Mouse (Mus musculus) lung, postnatal 4 days (tissue): ENCODE measurements around the gene Duox1.

Source experiments
- DNase-seq, 2 experiments: peaks; one replicate each; pipeline ENCODE4 v3.0.0; 2021

Duox1 gene

DNA sequence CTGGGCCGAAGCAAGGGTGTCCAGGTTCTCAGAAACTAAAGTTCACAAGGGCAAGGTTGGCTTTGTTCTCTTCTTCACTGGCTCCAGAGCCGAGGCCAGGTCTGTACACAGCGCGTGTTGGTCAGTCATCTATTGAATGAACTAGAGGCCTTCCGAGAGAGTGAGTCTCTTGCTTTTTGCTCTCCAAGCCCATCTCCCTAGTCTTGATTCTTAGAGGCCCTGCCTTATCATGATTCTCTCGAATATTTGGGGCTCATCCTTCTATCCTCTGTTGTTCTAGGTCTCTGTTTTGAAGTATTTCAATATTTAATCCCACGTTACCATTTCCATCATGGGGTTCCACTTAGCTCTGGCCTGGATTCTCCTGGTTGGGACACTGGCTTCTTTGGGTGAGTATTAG is at the start of gene Duox1:
Gene Duox1, plus strand, starts transcription at position 301 of the 400 bp plus-strand sequence.
- no peak for DNase-seq

DNA sequence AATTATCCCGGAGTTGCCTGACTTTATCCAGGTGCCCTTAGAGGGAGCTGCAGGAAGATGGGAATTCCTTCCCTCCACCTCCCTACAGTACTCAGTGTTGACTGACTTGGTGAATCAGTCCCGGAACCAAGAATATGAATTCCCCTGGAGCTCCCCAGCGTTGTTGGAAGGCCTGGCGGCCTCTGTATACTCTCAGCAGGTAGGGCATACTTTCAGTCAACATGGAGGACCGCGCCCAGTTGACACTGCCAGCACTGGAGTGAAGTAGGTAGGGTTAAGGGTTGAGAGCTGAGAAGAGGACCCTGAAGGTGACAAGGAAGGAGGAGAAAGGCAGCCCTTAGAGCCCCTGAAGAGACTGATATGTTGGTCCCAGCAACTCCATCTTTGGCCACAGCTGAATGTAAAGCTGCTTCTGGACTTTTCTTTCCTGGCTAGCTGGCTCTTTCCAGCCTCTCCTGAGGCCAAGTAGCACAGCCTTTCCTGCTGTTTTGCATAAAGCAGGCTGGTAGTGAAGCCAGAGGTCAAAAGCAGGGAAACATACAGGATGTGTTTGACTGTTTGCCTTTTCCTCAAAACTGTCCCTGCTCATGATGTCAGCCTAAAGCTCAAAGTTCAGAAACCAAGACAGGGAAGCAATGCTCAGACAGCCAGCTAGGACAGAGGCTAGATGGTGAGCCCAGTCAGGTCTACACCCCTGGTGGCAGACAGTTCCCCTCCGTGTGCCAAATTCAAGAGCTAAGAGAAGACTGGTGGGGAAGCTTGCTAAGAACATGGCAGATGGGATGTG is 48.9 kb upstream of the Duox1 start:
- no peak for DNase-seq

DNA sequence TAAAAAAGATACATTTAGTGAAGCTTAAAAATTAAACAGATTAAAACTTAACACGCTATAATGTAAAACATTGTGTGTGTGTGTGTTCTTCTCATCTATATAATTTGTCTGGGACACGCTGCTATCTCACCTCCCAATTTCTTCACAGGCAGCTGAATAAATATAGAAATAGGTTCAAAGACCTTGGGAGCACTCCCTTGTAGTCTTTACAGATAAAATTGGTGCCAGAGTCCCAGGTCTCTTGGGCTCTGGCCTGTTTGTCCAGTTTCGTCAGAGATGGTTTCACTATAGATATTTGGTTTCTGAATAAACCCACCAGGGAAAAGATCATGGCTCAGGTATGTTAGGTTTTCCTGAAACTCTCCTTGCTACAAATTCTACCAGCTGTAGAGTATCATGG is 36.7 kb upstream of the Duox1 start:
- no peak for DNase-seq

DNA sequence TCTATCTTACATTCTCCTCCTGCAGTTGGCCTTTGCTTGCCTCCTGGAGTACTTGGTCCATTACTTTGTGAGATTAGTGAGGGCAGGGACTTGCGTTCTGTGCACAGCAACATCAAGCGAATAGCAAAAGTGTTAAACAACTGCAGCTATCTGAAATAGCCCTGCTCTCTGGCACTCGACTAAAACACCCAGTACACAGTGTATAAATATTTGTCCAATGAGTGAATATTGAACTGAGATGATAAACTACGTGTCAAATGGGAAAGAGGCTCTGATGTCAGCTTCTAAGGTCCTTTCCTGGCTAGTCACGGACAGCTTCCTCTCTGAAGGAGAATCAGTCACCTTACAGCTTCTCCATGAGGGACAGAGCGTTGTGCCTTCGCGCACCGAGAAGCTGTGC is 31.4 kb upstream of the Duox1 start:
- DNase-seq: no peak

DNA sequence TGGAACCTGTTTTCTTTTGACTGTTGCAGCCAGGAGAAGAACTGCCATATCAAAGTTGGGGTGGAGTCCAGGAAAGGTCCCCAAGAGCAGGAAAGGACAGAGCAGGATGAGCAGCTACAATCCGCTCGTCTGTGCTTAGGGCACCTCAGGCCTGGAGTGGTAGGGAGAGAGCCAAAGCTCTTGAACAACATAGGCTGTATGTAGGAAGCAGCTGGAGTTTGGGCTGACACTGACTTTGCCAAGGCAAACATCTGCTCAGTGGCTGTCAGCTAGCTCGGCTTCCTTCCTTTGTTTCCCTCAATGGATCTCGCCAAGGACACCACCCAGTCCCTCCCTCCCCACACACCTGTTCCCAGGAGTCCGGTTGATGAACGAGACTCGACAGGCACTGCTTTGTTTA is 29.3 kb upstream of the Duox1 start:
- DNase-seq: no peak

DNA sequence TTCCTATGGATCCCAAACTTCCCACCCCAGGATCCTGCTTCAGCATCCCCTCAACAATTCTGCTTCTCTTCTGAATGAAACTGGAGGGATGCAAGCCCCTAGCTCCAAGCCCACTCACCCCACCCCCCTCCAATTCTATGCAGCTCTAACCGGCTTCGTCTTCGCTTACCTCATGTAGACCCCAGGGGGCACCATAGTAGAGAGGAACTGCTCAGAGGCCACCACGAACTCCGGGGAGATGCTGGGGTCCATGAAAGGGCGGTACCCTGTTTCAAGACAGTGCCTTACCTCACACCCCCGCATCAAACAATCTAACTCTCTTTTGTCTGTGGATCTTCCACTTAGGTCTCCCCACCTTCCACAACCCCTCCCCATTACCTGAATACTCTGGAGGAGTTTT is 20.6 kb upstream of the Duox1 start:
- DNase-seq: no peak

DNA sequence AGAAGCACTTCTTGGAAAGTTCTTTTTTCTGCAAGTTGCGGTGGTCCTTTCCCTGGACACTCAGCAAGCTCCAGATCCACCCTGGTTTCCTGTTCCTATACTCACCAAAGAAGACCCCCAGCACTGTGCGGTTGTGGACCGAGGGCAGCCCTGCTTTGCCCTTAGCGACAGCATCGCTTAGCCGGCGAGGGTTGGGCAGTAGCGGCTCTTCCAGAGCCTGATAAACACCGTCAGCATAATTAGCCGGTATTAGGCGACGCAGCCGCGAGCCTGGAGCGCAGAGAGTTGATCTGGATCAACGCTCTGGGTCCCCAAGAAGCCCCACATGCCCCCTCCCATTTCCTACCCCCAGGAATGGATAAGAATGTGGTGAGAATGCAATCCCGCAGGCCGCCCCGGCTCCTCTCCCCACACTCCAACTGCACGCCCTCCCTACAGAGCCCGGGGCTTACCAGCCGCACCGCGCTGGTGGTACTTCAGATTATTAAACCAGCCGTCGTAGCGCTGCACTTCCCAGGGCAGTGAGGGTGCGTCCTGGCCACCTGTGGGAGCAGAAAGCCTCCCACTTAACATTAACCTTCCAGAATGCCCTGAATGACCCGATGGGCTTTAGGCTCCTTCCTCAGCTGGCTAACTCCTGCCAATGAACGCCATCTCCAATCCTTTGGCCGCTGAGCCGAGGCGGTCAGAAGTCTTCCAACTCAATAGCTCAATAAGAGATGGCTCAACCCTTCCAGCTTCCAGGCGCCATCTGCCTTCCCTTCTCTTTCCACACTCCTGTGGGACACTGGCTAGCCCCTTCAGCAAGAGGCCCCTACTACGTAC is 18.0 kb upstream of the Duox1 start:
- DNase-seq: no peak

DNA sequence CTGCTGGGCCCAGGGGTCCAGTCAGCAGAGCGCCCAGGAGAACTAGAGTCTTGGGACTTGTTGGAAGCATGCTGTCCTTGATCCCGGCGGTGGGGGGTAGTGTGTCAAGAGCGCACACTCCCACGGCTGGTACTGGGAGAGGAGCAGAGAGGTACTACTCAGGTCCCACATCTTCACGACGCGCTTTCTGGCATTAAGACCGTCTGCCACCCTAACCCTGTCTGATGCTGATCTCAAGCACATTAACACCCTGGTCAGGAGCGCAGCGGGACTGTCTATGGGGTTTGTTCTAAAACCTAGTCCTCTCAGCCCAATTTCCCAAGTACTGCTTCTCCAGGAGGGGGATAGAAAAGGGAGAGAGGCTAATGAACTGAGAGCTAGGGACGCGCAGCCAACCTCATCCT is 17.4 kb upstream of the Duox1 start, which contains the start of gene Duox2:
Gene Duox2, minus strand, starts transcription at position 354 of the 404 bp plus-strand sequence.
- DNase-seq: no peak

DNA sequence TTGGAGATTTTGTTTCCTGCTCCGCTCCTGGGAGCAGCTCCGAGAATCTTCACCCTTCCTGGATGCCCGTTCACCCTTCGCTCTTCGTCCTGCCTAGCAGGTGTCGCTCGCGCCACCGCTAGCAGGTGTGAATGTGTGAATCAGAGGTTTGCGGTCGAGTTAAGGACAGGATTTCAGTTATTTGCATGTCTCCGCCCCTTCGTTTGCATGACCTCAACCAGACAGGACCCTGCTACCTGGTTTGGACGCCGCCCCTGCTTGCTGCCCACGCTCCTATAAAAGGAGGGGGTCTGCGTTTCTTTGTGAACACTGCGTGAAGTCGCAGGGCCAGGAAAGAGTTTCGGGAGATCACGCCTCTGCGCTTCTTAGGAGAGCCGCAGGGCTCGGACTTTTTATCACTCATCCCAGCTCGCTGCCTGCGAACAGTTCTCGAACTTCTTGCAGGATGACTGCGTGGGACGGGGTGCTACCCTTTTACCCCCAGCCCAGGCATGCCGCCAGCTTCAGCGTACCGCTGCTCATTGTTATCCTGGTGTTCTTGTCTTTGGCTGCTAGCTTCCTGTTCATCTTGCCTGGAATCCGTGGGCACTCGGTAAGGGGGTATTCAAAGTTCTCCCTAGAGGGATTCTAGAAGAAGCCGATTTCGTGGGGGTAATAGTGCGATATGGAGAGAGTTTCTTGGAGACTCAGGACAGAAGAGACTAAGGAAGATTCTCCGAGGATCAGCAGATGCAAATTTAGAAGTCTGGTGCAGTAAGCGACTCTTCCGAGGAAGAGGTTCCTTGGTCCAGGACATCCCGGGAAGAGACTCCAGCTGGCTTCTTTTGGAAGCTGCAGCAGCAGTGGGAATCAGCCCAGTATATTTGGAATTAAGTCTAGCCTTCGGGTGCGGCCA is 16.6 kb upstream of the Duox1 start, which contains the start of gene Duoxa2:
Gene Duoxa2, plus strand, starts transcription at position 305 of the 895 bp plus-strand sequence.
- DNase-seq: no peak

DNA sequence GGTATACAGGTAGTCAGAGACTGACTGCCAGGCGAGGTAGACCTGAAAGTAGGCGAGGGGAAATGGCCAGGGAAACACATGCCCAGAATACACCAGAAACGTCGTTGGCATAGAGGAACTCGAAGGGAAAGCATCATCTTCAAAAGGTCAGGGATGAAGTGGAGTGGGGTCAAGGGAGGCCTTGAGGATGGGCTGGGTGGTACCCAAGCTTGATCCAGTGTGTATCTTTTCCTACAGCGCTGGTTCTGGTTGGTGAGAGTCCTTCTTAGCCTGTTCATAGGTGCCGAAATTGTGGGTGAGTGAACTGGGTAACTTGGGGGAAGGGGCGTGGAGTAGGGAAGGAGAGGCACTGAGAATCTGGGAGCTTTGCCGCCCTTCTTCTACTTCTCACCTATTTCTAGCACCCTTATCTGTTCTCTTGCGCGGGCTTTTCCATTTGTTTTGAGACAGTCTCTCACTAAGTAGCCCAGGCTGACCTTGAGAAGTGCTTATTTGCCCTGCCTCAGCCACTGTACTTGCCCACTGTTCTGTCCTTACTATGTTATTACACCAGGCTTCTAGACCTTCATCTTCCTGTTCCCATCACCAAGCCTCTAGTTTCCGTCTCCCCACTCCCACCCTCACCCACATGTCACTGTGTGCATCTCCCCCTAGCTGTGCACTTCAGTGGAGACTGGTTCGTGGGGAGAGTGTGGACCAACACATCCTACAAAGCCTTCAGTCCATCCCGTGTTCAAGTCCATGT is 15.4 kb upstream of the Duox1 start:
- no peak for DNase-seq

DNA sequence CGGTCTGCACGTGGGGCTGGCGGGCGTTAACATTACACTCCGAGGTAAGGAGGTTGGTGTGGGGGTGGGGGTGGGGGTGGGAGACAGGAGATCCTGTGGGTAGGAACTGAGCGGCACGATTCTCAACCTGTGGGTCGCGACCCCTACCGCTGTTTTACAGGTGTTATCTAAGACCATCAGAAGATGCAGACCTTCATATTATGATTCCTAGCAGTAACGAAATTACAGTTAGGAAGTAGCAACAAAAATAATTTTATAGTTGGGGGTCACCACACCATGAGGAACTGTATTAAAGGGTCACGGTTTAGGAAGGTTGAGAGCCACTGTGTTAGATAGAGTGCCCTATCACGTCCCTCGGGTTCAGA is 14.8 kb upstream of the Duox1 start:
- DNase-seq: no peak

DNA sequence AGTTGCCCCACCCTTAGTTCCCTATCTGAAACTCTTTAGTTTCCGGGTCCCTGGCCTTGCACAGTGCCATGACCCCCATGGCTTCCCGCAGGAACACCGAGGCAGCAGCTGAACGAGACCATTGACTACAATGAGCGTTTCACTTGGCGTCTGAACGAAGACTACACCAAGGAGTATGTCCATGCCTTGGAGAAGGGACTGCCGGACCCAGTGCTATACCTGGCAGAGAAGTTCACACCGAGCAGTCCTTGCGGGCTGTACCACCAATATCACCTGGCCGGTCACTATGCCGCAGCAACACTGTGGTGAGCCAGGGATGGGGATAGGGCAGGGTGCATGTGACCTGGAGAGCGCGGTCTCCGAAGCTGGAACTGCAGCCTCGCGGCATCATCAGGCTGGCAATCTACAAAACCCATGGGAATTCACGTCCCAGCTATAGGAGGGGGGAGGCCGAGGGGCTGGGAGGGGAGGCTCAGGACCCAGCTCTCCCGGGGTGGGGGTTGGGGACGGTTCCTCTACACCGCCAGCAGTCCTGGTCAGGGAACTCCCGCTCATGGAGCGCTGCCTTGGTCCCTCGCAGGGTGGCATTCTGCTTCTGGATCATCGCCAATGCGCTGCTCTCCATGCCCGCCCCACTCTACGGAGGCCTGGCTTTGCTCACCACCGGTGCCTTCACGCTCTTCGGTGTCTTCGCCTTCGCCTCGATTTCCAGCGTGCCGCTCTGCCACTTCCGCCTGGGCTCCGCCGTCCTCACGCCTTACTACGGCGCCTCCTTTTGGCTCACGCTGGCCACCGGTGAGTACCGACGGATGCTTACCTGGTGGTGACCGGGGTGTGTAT is 14.2 kb upstream of the Duox1 start:
- DNase-seq: peak in 1 of 2 experiments; percentile 37

DNA sequence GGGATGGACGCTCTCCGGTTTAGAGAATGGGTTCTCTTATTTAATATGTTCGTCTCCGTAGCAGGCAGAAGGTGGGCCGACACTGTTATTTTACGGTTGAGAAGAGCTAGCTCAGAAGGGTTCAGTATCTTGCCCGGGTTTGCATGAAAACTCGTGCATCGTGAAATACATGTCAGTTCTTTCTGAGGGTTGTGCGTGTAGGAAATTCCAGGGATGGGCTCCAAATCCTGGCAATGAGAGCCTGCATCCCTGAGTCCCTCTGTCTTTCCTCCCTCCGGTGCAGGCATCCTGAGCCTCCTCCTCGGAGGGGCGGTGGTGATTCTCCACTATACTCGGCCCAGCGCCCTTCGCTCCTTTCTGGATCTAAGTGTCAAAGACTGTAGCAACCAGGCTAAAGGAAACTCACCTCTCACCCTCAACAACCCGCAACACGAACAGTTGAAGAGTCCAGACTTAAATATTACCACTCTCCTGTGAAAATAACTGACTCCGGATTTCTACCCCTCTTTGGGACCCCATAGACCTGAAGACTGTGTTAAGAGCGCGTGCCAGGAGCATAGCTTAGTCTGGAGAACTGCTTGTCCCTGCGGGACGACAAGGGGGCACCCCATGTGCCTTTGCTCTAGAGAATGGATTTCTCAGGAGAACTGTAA is 13.4 kb upstream of the Duox1 start:
- DNase-seq: no peak

DNA sequence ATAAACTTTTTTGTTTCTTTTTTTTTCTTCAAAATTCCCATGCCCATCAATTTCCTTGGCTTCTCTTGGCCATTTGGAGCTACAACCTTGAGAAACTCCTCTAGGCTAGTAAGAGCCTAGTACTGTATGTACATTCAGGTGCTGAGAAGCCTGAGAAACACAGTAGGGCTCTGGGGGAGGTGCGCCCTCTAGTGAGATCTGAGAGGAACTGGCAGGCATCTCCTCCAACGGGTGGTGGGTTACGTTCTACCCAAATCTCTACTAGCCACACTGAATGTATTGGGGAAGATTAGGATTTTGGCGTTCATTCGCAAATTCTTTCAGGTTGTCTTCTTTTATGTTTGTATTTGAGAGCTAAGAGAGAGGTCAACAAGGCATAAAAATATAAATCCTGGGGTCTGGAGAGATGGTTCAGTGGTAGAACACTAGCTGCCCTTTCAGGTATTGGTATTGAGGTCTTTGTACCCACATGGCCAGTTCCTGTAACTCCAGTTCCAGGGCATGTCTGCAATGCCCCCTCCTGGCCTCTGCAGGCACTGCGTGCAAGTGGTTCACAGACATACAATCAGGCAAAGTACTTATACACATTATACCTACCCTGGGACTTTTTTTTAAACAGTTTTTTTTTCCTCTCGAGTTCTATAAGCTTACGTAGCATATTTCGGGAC is 12.8 kb upstream of the Duox1 start:
- DNase-seq: peak; percentile 51 to 69

DNA sequence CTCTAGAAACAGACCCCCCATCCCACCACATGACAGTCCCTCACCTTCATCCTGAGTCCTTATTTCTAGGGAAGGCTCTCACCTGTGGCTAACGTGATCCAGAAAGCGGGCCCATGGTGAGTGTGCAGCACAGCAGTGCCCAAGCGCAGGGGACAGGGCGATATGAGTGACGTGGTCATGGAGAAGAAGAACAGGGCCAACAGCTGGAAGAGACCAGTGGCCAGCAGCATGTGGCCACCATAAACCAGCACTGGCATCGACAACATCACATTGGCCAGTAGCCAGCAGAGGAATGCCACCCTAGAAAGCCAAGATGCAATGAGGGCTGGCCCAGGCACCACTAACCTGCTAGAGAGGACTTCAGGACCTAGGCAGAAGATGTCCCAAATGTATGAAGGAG is 10.9 kb upstream of the Duox1 start:
- no peak for DNase-seq

DNA sequence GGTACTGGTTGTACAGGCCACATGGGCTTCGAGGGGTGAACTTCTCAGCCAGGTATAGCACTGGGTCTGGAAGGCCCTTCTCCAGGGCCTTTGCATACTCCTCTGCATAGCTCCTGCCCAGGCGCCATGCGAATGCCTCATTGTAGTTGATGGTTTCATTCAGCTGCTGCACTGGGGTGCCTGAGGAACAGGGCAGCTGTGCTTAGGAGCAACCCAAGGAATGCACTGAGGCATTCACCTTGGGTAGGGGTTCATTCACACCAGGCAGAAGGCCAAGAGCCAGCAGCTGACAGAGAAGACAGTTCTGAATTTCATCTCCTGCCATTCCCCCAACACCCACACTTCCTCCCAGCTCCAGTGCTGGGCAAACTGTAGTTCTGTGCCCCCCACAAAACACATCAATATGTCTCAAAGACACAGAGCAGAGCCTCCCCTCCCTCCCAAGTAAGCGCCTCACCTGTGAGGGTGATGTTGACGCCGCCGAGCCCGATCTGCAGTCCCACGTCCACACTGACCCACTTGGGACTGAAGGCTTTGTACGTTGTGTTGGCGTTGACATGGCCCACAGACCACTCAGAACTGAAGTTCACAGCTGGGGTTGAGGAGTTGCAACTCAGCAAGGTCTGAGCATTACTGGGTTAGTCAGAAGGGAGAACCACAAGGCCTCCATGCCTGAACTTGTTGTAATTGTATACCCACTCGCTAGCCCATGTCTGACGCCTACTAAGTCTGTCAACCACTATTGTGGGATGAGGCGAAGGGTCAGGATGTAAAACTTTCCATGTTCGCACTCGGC is 10.2 kb upstream of the Duox1 start:
- no peak for DNase-seq

DNA sequence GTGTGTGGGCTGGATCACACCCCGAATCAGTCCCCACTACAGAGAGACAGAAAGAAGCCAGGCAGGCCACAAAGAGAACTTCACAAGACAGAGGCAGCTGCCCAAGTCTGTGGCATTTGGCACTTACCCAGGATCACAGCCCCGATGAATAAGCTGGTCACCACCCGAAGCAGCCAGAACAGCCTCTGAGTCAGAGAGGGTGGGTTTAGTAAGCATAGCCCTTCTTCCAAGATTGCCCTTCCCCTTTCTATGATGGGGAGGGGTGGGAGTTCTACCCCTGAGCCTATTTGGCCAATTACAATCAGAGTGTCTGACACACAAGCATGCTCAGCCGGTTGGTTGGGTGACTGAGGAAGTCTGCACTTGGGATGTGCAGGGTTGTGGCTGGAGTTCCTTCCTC is 9.3 kb upstream of the Duox1 start:
- no peak for DNase-seq

DNA sequence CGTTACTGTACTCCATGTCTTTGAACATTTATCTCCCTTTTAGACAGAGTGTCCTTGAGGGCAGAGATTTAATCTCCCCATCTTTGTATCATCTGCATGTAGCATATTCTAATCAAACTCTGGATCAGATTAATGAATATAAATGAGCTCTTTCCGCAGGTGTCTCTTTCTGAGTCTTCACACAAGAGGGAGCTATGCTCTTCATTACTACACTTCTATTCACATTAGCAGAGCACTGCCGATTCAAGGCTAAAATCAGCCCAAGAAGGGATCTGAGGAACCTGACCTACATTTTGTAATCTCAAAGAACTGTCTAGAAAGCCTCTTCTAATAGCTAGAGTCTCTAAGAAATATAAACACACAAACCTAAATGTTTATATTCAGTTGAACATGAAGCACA is 5.8 kb upstream of the Duox1 start:
- DNase-seq: no peak

DNA sequence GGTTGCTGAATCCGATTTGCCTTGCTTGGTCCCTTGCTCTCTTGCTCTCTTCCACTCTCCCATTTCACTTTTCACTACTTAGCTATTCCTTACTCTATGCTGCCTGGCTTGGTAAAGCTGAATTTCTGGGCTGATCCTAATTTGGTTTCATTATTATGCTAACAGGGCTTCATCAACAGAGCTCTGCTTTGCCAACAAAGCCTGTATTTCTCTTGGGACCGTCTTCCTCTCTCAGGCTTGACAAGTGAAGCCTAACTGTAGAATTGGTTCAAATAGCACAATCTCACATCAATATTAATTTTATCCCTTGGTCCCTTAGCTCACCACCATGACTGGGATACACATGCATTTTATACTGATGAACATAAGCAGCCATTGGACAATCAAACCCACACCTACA is 3.9 kb upstream of the Duox1 start:
- DNase-seq: no peak
